Mouse (Mus musculus) lung, postnatal 14 days (tissue): ENCODE measurements at regions not wholly inside any gene's neighbourhood (a gene's known extent, or its start where the extent isn't known, plus 50 kb on each side); places are given as distances from the start of the nearest gene placed in this dataset.

ENCODE experiments used
- DNase-seq: peaks from one replicate; pipeline ENCODE4 v3.0.0; 2021

DNA sequence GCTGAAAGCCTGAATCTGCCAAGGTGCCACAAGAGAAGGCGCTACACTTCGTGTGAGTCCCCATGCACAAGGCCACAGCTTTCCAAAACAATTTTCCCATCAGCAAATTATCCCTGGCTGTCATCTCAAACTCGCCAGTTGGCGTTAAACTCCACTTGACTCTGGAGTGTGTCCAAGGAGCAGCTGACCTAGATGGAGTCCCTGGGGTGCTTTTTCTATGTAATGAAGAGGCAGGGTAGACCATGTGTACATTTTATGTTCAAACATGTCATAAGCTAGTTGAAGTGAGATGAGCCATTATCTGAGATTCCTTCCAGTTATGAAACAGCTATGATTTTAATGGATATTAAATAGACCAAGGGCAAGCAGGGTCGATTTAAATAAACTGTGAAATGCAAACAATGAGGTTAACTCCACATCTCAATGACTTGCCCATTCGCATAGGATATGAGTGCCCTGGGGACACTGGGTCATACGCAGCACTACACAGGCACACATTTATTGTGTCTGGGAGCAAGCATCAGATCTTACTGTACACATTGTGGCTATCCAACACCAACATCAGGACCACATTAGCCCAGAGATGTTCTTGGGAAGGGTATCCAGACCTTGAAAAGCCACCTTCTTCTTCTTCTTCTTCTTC, 51.0 kb upstream of the Sfswap start:
- DNase-seq, result no peak
